Mouse (Mus musculus) heart, embryonic 15.5 days (tissue): ENCODE measurements at regions not wholly inside any gene's neighbourhood (a gene's known extent, or its start where the extent isn't known, plus 50 kb on each side); places are given as distances from the start of the nearest gene placed in this dataset.

Source experiments
- ATAC-seq: fragments of 200-750 bp; cut with Nextera tagmentation; replicated peaks from 2 replicates; pipeline ENCODE4 v1.8.0; 2017; ENCODE audit warnings: low read depth, moderate TSS enrichment; ENCODE audit not compliant: insufficient number of reproducible peaks, insufficient read depth, low FRiP score
- H3K27ac ChIP-seq: fragments of 300-500 bp; sonication (generic); 2 replicates; pipeline ENCODE4 v1.5.1; 2015; ENCODE audit warnings: mild to moderate bottlenecking, inconsistent platforms
- H3K27me3 ChIP-seq: fragments of 300-500 bp; sonication (generic); 2 replicates; pipeline ENCODE4 v1.6.1; 2015; ENCODE audit warnings: inconsistent platforms
- H3K36me3 ChIP-seq: fragments of 300-500 bp; sonication (generic); 2 replicates; pipeline ENCODE4 v1.6.1; 2015; ENCODE audit warnings: mild to moderate bottlenecking, inconsistent platforms
- H3K4me1 ChIP-seq: fragments of 300-500 bp; sonication (generic); replicated peaks from 2 replicates; pipeline ENCODE4 v1.6.1; 2015; ENCODE audit warnings: inconsistent platforms
- H3K4me2 ChIP-seq: fragments of 300-500 bp; sonication (generic); 2 replicates; pipeline ENCODE4 v1.6.1; 2015; ENCODE audit warnings: inconsistent platforms, mild to moderate bottlenecking, moderate library complexity
- H3K4me3 ChIP-seq: fragments of 300-500 bp; sonication (generic); 2 replicates; pipeline ENCODE4 v1.5.1; 2015; ENCODE audit warnings: mild to moderate bottlenecking, inconsistent platforms
- H3K9ac ChIP-seq: fragments of 300-500 bp; sonication (generic); 2 replicates; pipeline ENCODE4 v1.6.1; 2015; ENCODE audit warnings: mild to moderate bottlenecking, inconsistent platforms
- H3K9me3 ChIP-seq: fragments of 300-500 bp; sonication (generic); replicated peaks from 2 replicates; pipeline ENCODE4 v1.6.1; 2016; ENCODE audit warnings: inconsistent platforms
- WGBS: fragments of 180-500 bp; shearing (Covaris S2); methylation state at CpG from one replicate; pipeline ENCODE4 v1.1.7; 2015; ENCODE audit warnings: mixed read lengths; 5-methylcytosine and 5-hydroxymethylcytosine counted together

DNA sequence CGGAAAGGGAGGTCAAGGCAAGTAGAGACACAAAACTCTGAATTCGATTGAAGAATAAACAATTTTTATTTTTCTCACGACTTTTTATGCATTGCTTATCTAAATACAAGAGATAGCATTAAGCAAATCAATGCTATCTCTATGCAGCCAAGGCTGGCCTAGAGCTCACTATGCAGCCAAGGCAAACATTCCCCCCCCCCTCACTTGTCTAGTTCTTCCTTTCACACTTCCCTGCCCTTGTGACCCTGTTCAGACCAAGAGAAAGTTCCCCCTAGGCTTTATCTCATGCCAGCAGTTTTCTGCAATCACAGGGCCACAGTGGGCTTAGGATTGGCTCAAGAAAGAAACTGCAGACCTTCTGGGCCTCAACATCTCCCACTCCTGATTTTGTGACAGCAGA is 417.9 kb upstream of the Rag2 start:
- Histone ChIP-seq H3K27me3 (no peaks in the 10 kb centered on the region), H3K4me3 (no peak overlapping the region), H3K9me3 (no peaks in the 10 kb centered on the region), H3K27ac (no peak overlapping the region), H3K4me2 (no peak overlapping the region), H3K36me3 (no peaks in the 10 kb centered on the region), H3K9ac (no peak overlapping the region), H3K4me1 (no peaks in the 10 kb centered on the region)
- 46% methylated on average over 3 of the region's 3 CpGs for WGBS
- no peak for ATAC-seq

- 82% methylated on average over 4 of the region's 4 CpGs for WGBS
- Histone ChIP-seq H3K9me3 (no peaks in the 10 kb centered on the region), H3K36me3 (no peaks in the 10 kb centered on the region), H3K9ac (no peak overlapping the region), H3K27me3 (no peaks in the 10 kb centered on the region), H3K4me1 (no peaks in the 10 kb centered on the region), H3K4me3 (no peak overlapping the region), H3K4me2 (no peak overlapping the region), H3K27ac (no peak overlapping the region)
- ATAC-seq: no peak
These were observed 415.4 kb upstream of the Rag2 start for GRCm38 (mm10) chr2:101209136-101209535.

GRCm38 (mm10) chr2:101220759-101221158 is 403.8 kb upstream of the Rag2 start:
- Histone ChIP-seq H3K4me1 (peaks cover 3% of the 10 kb centered on the region; the same call in 1 of the 2 replicates), H3K27ac (no peak overlapping the region), H3K36me3 (no peaks in the 10 kb centered on the region), H3K4me3 (no peak overlapping the region), H3K4me2 (no peak overlapping the region), H3K9me3 (no peaks in the 10 kb centered on the region), H3K27me3 (no peaks in the 10 kb centered on the region), H3K9ac (no peak overlapping the region)
- ATAC-seq: no peak

- H3K27me3 ChIP-seq: no peaks in the 10 kb centered on the region
- no peaks in the 10 kb centered on the region for H3K36me3 ChIP-seq
- no peak overlapping the region for H3K4me2 ChIP-seq
- H3K9ac ChIP-seq: no peak overlapping the region
- H3K4me3 ChIP-seq: no peak overlapping the region
- 0 out of 2 replicates have a peak, but pooled peaks cover 3% of the 10 kb centered on the region for H3K4me1 ChIP-seq
- 76% methylated on average over 3 of the region's 3 CpGs for WGBS
- H3K9me3 ChIP-seq: no peaks in the 10 kb centered on the region
- ATAC-seq: no peak
- H3K27ac ChIP-seq: no peak overlapping the region
These were observed 381.5 kb upstream of the Rag2 start for GRCm38 (mm10) chr2:101242983-101243382.

- Histone ChIP-seq H3K4me3 (no peak overlapping the region), H3K27me3 (no peaks in the 10 kb centered on the region), H3K4me2 (no peak overlapping the region), H3K9me3 (no peaks in the 10 kb centered on the region), H3K36me3 (no peaks in the 10 kb centered on the region), H3K27ac (no peak overlapping the region), H3K9ac (no peak overlapping the region), H3K4me1 (0 out of 2 replicates have a peak, but pooled peaks cover 3% of the 10 kb centered on the region)
- ATAC-seq: no peak
- 29% methylated on average over 2 of the region's 2 CpGs for WGBS
These were observed 377.4 kb upstream of the Rag2 start for GRCm38 (mm10) chr2:101247133-101247532.

- no peak for ATAC-seq
- H3K4me1 ChIP-seq: 0 out of 2 replicates have a peak, but pooled peaks cover 6% of the 10 kb centered on the region
- no peak overlapping the region for H3K27ac ChIP-seq
- WGBS: 75% methylated on average over 3 of the region's 3 CpGs
- H3K27me3 ChIP-seq: no peaks in the 10 kb centered on the region
- no peaks in the 10 kb centered on the region for H3K36me3 ChIP-seq
- H3K9me3 ChIP-seq: no peaks in the 10 kb centered on the region
- H3K4me2 ChIP-seq: no peak overlapping the region
- H3K9ac ChIP-seq: no peak overlapping the region
- H3K4me3 ChIP-seq: no peak overlapping the region
These were observed 372.3 kb upstream of the Rag2 start for GRCm38 (mm10) chr2:101252228-101252627.

DNA sequence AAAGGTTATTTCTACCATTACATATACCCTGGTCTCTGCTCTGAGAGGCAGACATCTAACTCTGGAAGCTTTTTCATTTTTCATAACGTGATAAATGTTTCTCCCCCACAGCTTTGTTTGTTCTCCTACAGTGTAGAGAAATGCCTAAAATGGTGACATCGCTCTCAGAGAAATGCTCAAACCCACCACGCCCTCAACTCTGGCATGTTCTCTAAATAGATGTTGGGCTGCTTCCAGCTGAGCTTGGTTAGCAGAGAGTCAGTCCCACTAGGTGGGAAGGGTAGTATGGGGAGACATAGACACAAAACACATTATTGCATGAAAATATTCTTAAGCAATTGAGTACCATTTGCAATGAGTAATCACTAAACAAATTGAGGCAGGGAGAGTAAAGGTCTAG is 368.1 kb upstream of the Rag2 start:
- Histone ChIP-seq H3K9ac (no peak overlapping the region), H3K27me3 (no peaks in the 10 kb centered on the region), H3K36me3 (no peaks in the 10 kb centered on the region), H3K9me3 (no peaks in the 10 kb centered on the region), H3K4me2 (no peak overlapping the region), H3K4me3 (no peak overlapping the region), H3K27ac (peak overlapping the region; percentile 31; the same call in 1 of the 2 replicates), H3K4me1 (0 out of 2 replicates have a peak, but pooled peaks cover 4% of the 10 kb centered on the region)
- ATAC-seq: peak; percentile 86
- WGBS: 38% methylated on average over 3 of the region's 3 CpGs

DNA sequence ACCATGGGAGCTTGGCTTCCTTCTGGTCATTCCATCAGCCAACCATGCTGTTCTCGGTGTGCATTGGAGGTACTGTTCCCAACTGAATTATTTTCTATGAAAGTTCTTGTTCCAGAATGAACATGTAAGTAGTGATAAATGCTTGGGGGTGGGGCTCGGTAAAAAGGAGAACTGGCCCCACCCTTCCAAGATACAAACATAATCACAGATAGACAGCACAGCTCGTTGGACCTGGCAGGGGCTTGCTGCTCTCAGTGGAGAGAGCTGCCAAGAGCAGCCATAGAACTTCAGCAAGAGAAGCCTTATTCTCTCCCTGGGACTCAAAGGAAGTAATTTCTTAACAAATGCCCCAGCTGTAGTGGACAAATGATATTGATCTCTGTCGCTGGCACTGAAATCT is 360.6 kb upstream of the Rag2 start:
- H3K9me3 ChIP-seq: no peaks in the 10 kb centered on the region
- no peak overlapping the region for H3K9ac ChIP-seq
- no peaks in the 10 kb centered on the region for H3K36me3 ChIP-seq
- ATAC-seq: no peak
- no peak overlapping the region for H3K27ac ChIP-seq
- H3K4me1 ChIP-seq: no peaks in the 10 kb centered on the region
- WGBS: 69% methylated on average over 4 of the region's 4 CpGs
- no peak overlapping the region for H3K4me3 ChIP-seq
- H3K4me2 ChIP-seq: no peak overlapping the region
- no peaks in the 10 kb centered on the region for H3K27me3 ChIP-seq

- no peak overlapping the region for H3K4me3 ChIP-seq
- H3K9ac ChIP-seq: no peak overlapping the region
- H3K9me3 ChIP-seq: no peaks in the 10 kb centered on the region
- WGBS: 58% methylated on average over 2 of the region's 2 CpGs
- no peaks in the 10 kb centered on the region for H3K4me1 ChIP-seq
- no peak overlapping the region for H3K4me2 ChIP-seq
- H3K27me3 ChIP-seq: no peaks in the 10 kb centered on the region
- ATAC-seq: no peak
- H3K36me3 ChIP-seq: no peaks in the 10 kb centered on the region
- no peak overlapping the region for H3K27ac ChIP-seq
These were observed 357.7 kb upstream of the Rag2 start for GRCm38 (mm10) chr2:101266685-101267374.

GRCm38 (mm10) chr2:101274045-101274664 is 350.4 kb upstream of the Rag2 start:
- no peak for ATAC-seq
- 67% methylated on average over 3 of the region's 3 CpGs for WGBS

DNA sequence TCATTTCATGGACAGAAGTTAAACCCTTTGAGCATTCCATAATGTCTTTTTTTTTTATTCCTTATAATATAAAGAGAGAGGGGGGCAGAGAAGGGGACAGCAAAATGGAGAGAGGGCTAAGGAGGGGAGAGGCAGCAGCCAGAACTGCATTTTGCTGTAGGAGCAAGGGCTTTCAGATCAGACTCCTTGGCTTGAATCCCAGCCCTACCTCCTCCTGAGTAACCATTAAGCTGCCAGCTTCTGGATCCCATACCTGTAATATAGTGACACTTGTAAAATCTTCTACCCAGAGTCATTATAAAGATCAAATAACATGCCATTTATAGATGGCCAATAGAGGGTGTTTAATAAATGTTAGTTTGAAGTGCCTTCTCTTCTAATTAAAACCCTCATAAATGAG is 339.6 kb upstream of the Rag2 start:
- no peaks in the 10 kb centered on the region for H3K27me3 ChIP-seq
- H3K27ac ChIP-seq: no peak overlapping the region
- H3K4me2 ChIP-seq: no peak overlapping the region
- ATAC-seq: no peak
- no peaks in the 10 kb centered on the region for H3K9me3 ChIP-seq
- no peaks in the 10 kb centered on the region for H3K36me3 ChIP-seq
- H3K4me1 ChIP-seq: no peaks in the 10 kb centered on the region
- no peak overlapping the region for H3K4me3 ChIP-seq
- H3K9ac ChIP-seq: no peak overlapping the region

More at GRCm38 (mm10) chr2:101274045-101274664, 350.4 kb upstream of the Rag2 start:
- Histone ChIP-seq H3K9ac (no peak overlapping the region), H3K4me3 (no peak overlapping the region), H3K4me2 (no peak overlapping the region), H3K27ac (no peak overlapping the region), H3K9me3 (no peaks in the 10 kb centered on the region), H3K4me1 (no peaks in the 10 kb centered on the region), H3K27me3 (no peaks in the 10 kb centered on the region), H3K36me3 (no peaks in the 10 kb centered on the region)

DNA sequence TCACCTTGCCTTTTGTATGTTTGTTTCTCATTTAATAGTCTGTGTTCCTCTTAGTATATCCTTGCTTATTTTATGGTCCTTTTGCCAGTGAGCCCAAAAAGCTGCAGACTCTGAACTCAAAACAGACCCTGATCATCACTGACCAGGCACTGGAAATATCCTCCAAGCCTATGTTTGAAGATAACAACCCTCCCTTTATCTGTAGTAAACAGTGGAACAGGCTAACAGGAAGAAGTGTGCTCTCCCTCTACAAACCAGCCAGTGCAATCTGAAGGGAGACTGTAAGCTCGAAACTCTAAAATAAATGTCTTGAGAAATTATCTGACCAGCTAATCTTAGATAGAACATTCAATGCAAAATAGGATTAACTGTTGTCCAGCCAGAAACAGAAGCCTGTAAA is 336.4 kb upstream of the Rag2 start:
- WGBS: 47% methylated on average over 1 of the region's 1 CpGs

More for the DNA sequence above, 336.4 kb upstream of the Rag2 start:
- no peak for ATAC-seq
- H3K27ac ChIP-seq: no peak overlapping the region
- H3K27me3 ChIP-seq: no peaks in the 10 kb centered on the region
- H3K36me3 ChIP-seq: no peaks in the 10 kb centered on the region
- no peaks in the 10 kb centered on the region for H3K4me1 ChIP-seq
- no peaks in the 10 kb centered on the region for H3K9me3 ChIP-seq
- no peak overlapping the region for H3K9ac ChIP-seq
- H3K4me2 ChIP-seq: no peak overlapping the region
- no peak overlapping the region for H3K4me3 ChIP-seq
